Mouse (Mus musculus) right cerebral cortex, postnatal 25 days (tissue): ENCODE results near the gene Olfr552.
"Not testable (repeated sequence)": the region's sequence is repeated elsewhere in the genome, so short reads cannot be mapped to it uniquely, and the experiment has no call there.

Source experiments
- DNase-seq: peaks from one replicate; pipeline ENCODE4 v3.0.0; 2022

The Olfr552 gene

GRCm38 (mm10) chr7:102597378-102598031 is at the start of gene Olfr552:
Gene Olfr552 (plus strand): TSS chr7:102597770.
- DNase-seq: no peak

DNA sequence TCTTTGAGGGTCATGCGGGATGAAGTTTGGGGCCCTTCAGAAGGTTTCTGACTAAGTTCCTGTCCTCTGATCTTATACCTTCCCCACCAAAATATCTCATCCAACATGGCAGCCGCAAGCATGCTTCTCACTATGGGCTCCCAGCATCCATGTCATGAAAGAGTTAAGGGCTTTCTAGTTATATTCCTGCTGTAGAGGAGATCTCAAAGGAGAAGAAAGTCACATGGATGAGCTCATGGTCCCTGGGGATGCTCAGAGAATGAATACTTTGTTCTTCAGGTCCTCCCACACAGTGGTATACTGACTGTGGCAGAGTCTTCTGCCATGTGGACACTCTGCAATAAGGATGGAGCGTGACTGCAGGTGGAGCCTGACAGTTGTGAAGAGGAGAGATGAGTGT is 48.0 kb upstream of the Olfr552 start, which contains the start of gene Olfr549:
Olfr549 (plus strand) TSS at position 301 of the 400 bp plus-strand sequence.
- DNase-seq: no peak

- DNase-seq: no peak
Observed at GRCm38 (mm10) chr7:102553279-102553678, 44.3 kb upstream of the Olfr552 start.

- DNase-seq: peak; percentile 36
Observed at GRCm38 (mm10) chr7:102564999-102565997, 32.3 kb upstream of the Olfr552 start, which contains the start of gene Trim21. Gene Trim21 (minus strand): TSS chr7:102565486.

DNA sequence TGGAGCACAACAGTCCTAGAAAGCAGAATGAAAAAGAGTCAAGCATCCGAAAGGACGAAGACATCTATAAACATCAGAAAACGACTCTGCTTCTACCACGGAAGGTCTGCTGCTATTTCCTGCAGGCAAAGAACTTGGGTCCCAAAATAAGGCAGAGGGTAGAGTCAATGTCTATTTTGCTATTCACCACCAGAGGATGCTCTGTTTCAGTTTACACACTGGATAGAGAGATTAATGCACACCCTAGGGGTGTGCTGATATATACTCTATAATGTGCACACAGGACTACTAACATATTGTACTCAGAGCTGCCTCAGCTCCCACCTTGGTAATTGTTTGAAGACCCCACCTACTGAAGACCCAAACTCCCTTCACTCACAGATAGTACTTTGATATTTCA is 31.4 kb upstream of the Olfr552 start:
- no peak for DNase-seq

- DNase-seq: no peak
Observed at GRCm38 (mm10) chr7:102571142-102571541, 26.4 kb upstream of the Olfr552 start, which contains the start of gene Olfr550. Gene Olfr550 (plus strand): TSS chr7:102571442.

DNA sequence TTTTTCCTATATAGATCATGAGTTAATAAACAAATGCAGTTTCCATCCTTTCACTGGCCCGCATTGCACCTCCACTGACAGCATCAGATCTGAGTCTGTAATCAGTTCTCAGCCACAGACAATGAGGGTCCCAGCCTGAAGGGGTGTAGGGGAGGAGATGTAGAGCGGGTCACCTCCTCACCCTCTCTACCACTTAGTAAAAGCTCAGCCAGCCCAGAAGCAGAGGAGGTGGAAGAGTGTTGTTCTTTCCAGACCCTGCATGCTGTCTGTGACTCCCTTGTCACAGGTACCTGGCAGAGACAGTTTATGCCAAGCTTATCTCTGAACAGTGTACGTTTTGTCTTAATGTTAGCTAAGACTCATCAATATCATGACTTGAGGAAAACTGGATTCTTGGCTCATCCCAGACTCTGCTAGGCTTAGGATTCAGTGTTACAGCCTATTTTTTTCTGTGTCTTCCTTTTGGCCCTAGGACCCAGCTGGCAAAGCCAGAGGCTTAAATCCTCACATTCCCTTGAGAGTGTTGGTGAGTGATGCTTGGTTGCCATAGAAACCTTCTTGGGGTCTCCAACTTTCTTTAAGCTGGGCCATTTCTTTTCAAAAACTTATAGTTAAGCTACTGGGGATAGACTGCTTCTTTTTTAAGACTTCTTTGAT is 24.3 kb upstream of the Olfr552 start:
- no peak for DNase-seq

- DNase-seq: no peak
Observed at GRCm38 (mm10) chr7:102575998-102576397, 21.6 kb upstream of the Olfr552 start.

- no peak for DNase-seq
Observed at GRCm38 (mm10) chr7:102591786-102592185, 5.8 kb upstream of the Olfr552 start, which contains the start of gene Olfr551. Gene Olfr551 (minus strand): TSS chr7:102591886.

GRCm38 (mm10) chr7:102618118-102618517 is 20.5 kb downstream of the Olfr552 start, which contains the start of gene Olfr553:
Gene Olfr553 (minus strand): TSS chr7:102618218.
- no peak for DNase-seq

DNA sequence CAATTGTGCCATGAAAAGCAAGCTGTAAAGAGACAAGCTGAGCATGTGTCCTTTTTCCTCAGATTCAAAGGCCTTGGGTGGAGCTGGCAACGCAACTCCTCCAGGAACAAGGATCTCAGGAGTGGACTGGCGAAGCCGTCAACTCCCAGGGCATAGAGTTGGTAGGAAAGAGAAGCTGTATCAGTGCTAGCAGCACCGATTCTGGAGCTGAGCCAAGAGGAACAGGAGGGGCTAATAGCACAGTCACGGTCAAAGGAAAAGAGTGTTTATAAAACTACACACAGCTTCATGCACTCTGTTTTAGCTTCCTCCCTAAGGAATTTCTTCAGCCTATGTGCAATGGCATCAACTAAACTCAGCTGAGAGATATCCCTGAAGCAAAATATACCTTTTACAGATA is 22.0 kb downstream of the Olfr552 start:
- DNase-seq: no peak

DNA sequence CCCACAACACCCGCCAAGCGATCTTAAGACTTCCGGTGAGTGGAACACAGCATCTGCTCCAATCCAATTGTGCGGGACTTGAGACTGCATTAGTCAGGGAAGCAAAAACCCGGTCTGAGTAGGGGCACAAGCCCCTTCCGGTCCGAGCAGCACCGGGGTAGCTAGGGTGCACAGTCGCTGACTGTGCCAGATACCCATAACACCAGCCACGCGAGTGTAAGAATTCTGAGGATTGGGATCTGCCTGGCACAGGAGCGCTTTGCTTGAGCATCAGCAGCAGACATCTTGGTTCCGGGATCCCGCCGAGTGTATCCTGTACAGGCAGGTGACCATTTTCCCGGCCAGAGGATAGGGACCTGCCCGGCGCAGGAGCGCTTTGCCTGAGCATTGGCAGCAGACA is 22.8 kb downstream of the Olfr552 start:
- not testable (repeated sequence) for DNase-seq

- no peak for DNase-seq
Observed at GRCm38 (mm10) chr7:102636665-102637064, 39.1 kb downstream of the Olfr552 start.

- no peak for DNase-seq
Observed at GRCm38 (mm10) chr7:102638132-102638531, 40.6 kb downstream of the Olfr552 start, which contains the start of gene Olfr554. Gene Olfr554 (plus strand): TSS chr7:102638432.

GRCm38 (mm10) chr7:102644945-102645344 is 47.4 kb downstream of the Olfr552 start:
- not testable (repeated sequence) for DNase-seq
